Mouse (Mus musculus): ENCODE data around the gene Ifi44. TPM values are rescaled to one million over a fixed set of nuclear protein-coding genes. Genes with fewer than 3 reads are reported as not detected.
A peak's percentile ranks its signal among the peaks of the same experiment; 100 is the strongest.

The Ifi44 gene
- total and polyA plus RNA-seq, 3 experiments = 0.07 TPM; not detected in 2

DNA sequence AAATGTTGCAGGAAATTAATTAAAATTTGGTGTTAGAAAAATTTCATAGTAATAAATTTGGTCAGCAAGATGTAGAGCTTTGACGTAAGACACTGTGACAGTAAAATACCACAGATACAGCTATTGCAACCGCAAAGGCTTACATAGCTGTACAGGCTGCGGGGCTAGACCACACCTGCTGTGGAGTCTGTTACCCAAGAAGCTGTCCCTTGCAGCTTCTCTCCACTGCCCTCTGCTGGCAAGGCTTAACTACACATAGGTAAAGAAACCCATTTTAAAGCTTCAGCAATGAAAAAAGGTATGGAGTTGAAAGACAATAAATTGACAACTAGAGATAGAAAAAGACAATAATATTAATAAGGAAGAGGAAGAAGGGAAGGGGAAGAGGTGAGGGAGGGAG is 21.3 kb upstream of the Ifi44 start:
- Histone ChIP-seq H3K79me2 (replicated peaks; ENCODE audit: control insufficient read depth, extremely low read depth, insufficient read depth, poor library complexity, severe bottlenecking) (no peaks in the 10 kb centered on the region), H3K4me2 (ENCODE audit: insufficient read depth, low read depth, poor library complexity, severe bottlenecking) (no peak overlapping the region), H3K4me3 (replicated peaks in 1 of 3; ENCODE audit: low read depth in 2 of 3, low read length in 2 of 3, poor library complexity in 1 of 3) (no peak overlapping the region), H3K4me1 (ENCODE audit: control insufficient read depth in 1 of 2, insufficient read depth in 2 of 2) (no peaks in the 10 kb centered on the region), H3K9ac (ENCODE audit: insufficient read depth, low read depth) (no peak overlapping the region), H3K27ac (ENCODE audit: insufficient read depth, low read depth) (no peak overlapping the region), H3K27me3 (replicated peaks) (no peaks in the 10 kb centered on the region), H3K36me3 (replicated peaks in 1 of 2; ENCODE audit: control insufficient read depth in 1 of 2, insufficient read depth in 1 of 2, low read length in 1 of 2) (no peaks in the 10 kb centered on the region), H3K9me3 (replicated peaks; ENCODE audit: low read length) (no peaks in the 10 kb centered on the region)
- dilution Hi-C loops (cut with MboI; ENCODE audit: extremely low pct_ligation_motif_present, extremely low pct_unique_long_range_greater_than_20kb, low sequenced_read_pairs) = no loop called here
- in situ Hi-C loops (cut with MboI; ENCODE audit: low pct_ligation_motif_present, low pct_unique_long_range_greater_than_20kb, low sequenced_read_pairs) = loop anchor here (10.0 kb wide), 2 partner anchors 46 to 324 kb away; no protein-coding TSS in a partner anchor
- TF ChIP-seq UBTF (IDR thresholded peaks at IDR 0.05; ENCODE audit: low read depth, low read length) (no peak), MXI1 (IDR thresholded peaks at IDR 0.05; ENCODE audit: low read depth, low read length) (no peak), RCOR1 (conservative IDR thresholded peaks at IDR 0.05; ENCODE audit: low read depth, low read length) (no peak), USF1 (IDR thresholded peaks at IDR 0.05; ENCODE audit: low read depth, low read length) (no peak), TBP (conservative IDR thresholded peaks at IDR 0.05; ENCODE audit: low read depth, low read length) (no peak), CTCF (conservative IDR thresholded peaks at IDR 0.05 in 1 of 2, IDR thresholded peaks at IDR 0.05 in 1 of 2; ENCODE audit: low read depth in 2 of 2, low read length in 2 of 2) (peak; percentile 91 to 95), RAD21 (IDR thresholded peaks at IDR 0.05; ENCODE audit: low read depth, low read length) (peak; percentile 75), SMC3 (IDR thresholded peaks at IDR 0.05; ENCODE audit: low read depth, low read length) (peak; percentile 95), MAFK (IDR thresholded peaks at IDR 0.05; ENCODE audit: insufficient replicate concordance, low read length) (no peak), POLR2AphosphoS2 (IDR thresholded peaks at IDR 0.05; ENCODE audit: low read depth, low read length) (no peak), MAZ (IDR thresholded peaks at IDR 0.05; ENCODE audit: low read depth, low read length) (no peak)
- peak; percentile 90 for DNase-seq (ENCODE audit: extremely low read depth)

DNA sequence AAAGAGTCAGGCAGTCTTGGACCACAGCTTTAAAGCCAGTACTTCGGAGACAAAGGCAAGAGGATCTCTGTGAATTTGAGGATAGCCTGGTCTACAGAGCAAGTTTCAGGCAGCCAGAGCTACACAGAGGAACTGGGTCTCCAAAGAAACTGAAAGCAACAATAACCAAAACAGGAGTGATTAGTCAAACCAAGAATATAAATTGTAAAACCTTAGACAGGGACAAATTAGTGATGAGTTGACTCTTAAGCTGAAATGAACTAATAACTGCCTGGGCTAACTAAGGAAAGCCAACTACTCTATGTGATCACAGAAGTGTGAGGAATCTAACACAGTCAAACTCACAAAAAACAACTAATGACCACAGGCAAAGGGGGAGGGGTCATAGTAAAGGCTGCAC is 1.2 kb downstream of the Ifi44 start:
- dilution Hi-C loops (cut with MboI; ENCODE audit: extremely low pct_ligation_motif_present, extremely low pct_unique_long_range_greater_than_20kb, low sequenced_read_pairs) = no loop called here
- Histone ChIP-seq H3K79me2 (replicated peaks; ENCODE audit: control insufficient read depth, extremely low read depth, insufficient read depth, poor library complexity, severe bottlenecking) (no peaks in the 10 kb centered on the region), H3K36me3 (replicated peaks in 1 of 2; ENCODE audit: control insufficient read depth in 1 of 2, insufficient read depth in 1 of 2, low read length in 1 of 2) (no peaks in the 10 kb centered on the region), H3K4me3 (replicated peaks in 1 of 3; ENCODE audit: low read depth in 2 of 3, low read length in 2 of 3, poor library complexity in 1 of 3) (no peak overlapping the region), H3K9ac (ENCODE audit: insufficient read depth, low read depth) (no peak overlapping the region), H3K27me3 (replicated peaks) (no peaks in the 10 kb centered on the region), H3K9me3 (replicated peaks; ENCODE audit: low read length) (no peaks in the 10 kb centered on the region), H3K4me2 (ENCODE audit: insufficient read depth, low read depth, poor library complexity, severe bottlenecking) (peak overlapping the region; percentile 21; the same call in 1 of the 2 replicates), H3K27ac (ENCODE audit: insufficient read depth, low read depth) (no peak overlapping the region), H3K4me1 (ENCODE audit: control insufficient read depth in 1 of 2, insufficient read depth in 2 of 2) (peaks cover 0 to 11% of the 10 kb centered on the region in 2 experiments; a peak in 2 of 4 replicates)
- TF ChIP-seq TCF12 (IDR thresholded peaks at IDR 0.05; ENCODE audit: low read depth, low read length) (no peak), RAD21 (IDR thresholded peaks at IDR 0.05; ENCODE audit: low read depth, low read length) (no peak), USF1 (IDR thresholded peaks at IDR 0.05; ENCODE audit: low read depth, low read length) (no peak), NRF1 (IDR thresholded peaks at IDR 0.05; ENCODE audit: low read depth, low read length) (no peak), JUN (IDR thresholded peaks at IDR 0.05; ENCODE audit: insufficient read depth, low read depth, low read length) (peak; percentile 50; the same call in 1 of the 2 replicates), SMC3 (IDR thresholded peaks at IDR 0.05; ENCODE audit: low read depth, low read length) (no peak), IRF4 (IDR thresholded peaks at IDR 0.05; ENCODE audit: low read depth, low read length) (peak; percentile 86), MAZ (IDR thresholded peaks at IDR 0.05; ENCODE audit: low read depth, low read length) (no peak), EP300 (IDR thresholded peaks at IDR 0.05; ENCODE audit: low read length) (peak; percentile 78), MAFK (IDR thresholded peaks at IDR 0.05; ENCODE audit: insufficient replicate concordance, low read length) (peak; percentile 22; the same call in 1 of the 2 replicates), KAT2A (IDR thresholded peaks at IDR 0.05; ENCODE audit: insufficient replicate concordance, low read length) (no peak), PAX5 (IDR thresholded peaks at IDR 0.05; ENCODE audit: low read length) (no peak), MAX (IDR thresholded peaks at IDR 0.05; ENCODE audit: low read length) (no peak), UBTF (IDR thresholded peaks at IDR 0.05; ENCODE audit: low read depth, low read length) (no peak), JUND (conservative IDR thresholded peaks at IDR 0.05; ENCODE audit: low read depth, low read length) (peak; percentile 91), POLR2AphosphoS2 (IDR thresholded peaks at IDR 0.05; ENCODE audit: low read depth, low read length) (no peak), E2F4 (IDR thresholded peaks at IDR 0.05; ENCODE audit: insufficient replicate concordance, low read depth, low read length) (no peak), CHD1 (IDR thresholded peaks at IDR 0.05; ENCODE audit: low read depth, low read length) (no peak), SIN3A (IDR thresholded peaks at IDR 0.05; ENCODE audit: low read length) (no peak), RCOR1 (conservative IDR thresholded peaks at IDR 0.05; ENCODE audit: low read depth, low read length) (no peak), GABPA (IDR thresholded peaks at IDR 0.05; ENCODE audit: insufficient replicate concordance, low read depth, low read length) (no peak), POLR2A (IDR thresholded peaks at IDR 0.05; ENCODE audit: low read depth, low read length) (no peak), CHD2 (IDR thresholded peaks at IDR 0.05; ENCODE audit: low read length) (no peak), ZNF384 (IDR thresholded peaks at IDR 0.05; ENCODE audit: low read depth, low read length) (no peak), ZC3H11A (IDR thresholded peaks at IDR 0.05; ENCODE audit: low read depth, low read length) (no peak), TBP (conservative IDR thresholded peaks at IDR 0.05; ENCODE audit: low read depth, low read length) (no peak), NELFE (IDR thresholded peaks at IDR 0.05; ENCODE audit: low read depth, low read length) (no peak), BHLHE40 (IDR thresholded peaks at IDR 0.05; ENCODE audit: low read depth, low read length) (no peak; the same call in 1 of the 2 replicates), CTCF (conservative IDR thresholded peaks at IDR 0.05 in 1 of 2, IDR thresholded peaks at IDR 0.05 in 1 of 2; ENCODE audit: low read depth in 2 of 2, low read length in 2 of 2) (no peak), HCFC1 (IDR thresholded peaks at IDR 0.05; ENCODE audit: low read depth, low read length) (no peak)
- peak; percentile 34 for DNase-seq (ENCODE audit: extremely low read depth)
- in situ Hi-C loops (cut with MboI; ENCODE audit: low pct_ligation_motif_present, low pct_unique_long_range_greater_than_20kb, low sequenced_read_pairs) = no loop called here

All from CH12.LX (cell line).